Comparison of ENCODE assay signal across 25 mouse cellular contexts in the genomic region with DNA sequence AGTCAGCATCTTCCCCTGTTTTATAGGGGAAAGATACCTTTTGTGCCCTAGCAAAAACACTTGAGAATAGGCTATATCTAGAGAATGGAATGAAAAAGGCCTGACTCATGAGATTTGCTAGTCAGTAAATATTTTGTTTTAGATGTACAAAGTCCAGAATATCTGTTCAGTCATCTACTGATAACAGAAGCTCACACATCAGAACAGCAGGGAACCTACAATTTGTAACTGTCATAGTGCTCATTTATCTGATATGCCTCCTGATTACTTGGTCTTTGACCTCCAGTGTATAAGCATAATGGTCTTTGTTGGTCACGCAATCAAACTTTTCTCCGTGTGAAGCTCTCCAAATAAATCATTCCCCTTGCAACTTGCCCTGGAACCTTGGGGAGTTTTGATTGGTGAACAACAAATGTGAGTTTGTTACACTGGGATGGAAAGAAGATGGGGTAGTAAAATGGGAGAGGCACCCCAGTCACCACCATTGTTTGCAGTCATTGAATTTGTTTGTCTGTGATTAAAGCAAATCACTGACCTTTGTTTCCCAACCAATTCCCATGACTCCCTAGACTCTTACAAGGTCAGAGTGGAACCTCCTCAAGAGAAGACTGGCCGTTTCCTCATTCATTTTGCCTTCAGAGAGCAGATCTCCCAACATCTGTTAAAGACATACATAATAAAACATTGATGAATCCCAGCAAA. TPM values are rescaled to one million over a fixed set of nuclear protein-coding genes. Genes with fewer than 3 reads are reported as not detected.
"Had no signal": no experiment of that assay in that cellular context is flagged by ENCODE, and none has a peak within 500 bp of the region (broad histone marks: within the 10 kb centered on the region; RNA-seq: fewer than 3 reads in every experiment).

No protein-coding gene starts in this region.

- H3K9me3 ChIP-seq: lung, embryonic 15.5 days; megakaryocyte, embryonic 14.5 days; midbrain, embryonic 13.5 days; midbrain, embryonic 15.5 days; neural tube, embryonic 13.5 days had no signal

- H3K27ac ChIP-seq: liver, embryonic 14.5 days; lung, embryonic 15.5 days; macrophage; midbrain, embryonic 13.5 days; midbrain, embryonic 15.5 days; neural tube, embryonic 13.5 days had no signal

- H3K4me1 ChIP-seq: lung, embryonic 15.5 days; megakaryocyte, embryonic 14.5 days; midbrain, embryonic 13.5 days; midbrain, embryonic 15.5 days; neural tube, embryonic 13.5 days had no signal

- DNase-seq: lung, adult 2 months; lung, postnatal 14 days; lung, postnatal 36 days; right cerebral cortex, postnatal 14 days; spleen, adult 18-20 months; thymus, adult 18-20 months; thymus, postnatal 14 days; thymus, postnatal 36 days had no signal

- H3K36me3 ChIP-seq: lung, embryonic 15.5 days; midbrain, embryonic 13.5 days; midbrain, embryonic 15.5 days; neural tube, embryonic 13.5 days had no signal

- H3K4me2 ChIP-seq: lung, embryonic 15.5 days; midbrain, embryonic 11.5 days; midbrain, embryonic 13.5 days; midbrain, embryonic 15.5 days; neural tube, embryonic 13.5 days had no signal

- ATAC-seq: lung, postnatal 0 days; midbrain, embryonic 13.5 days; midbrain, embryonic 15.5 days had no signal

- H3K27me3 ChIP-seq: lung, embryonic 15.5 days; megakaryocyte, embryonic 14.5 days; midbrain, embryonic 13.5 days; midbrain, embryonic 15.5 days; neural tube, embryonic 13.5 days had no signal

- H3K4me3 ChIP-seq: lung, embryonic 15.5 days; megakaryocyte, embryonic 14.5 days; midbrain, embryonic 13.5 days; midbrain, embryonic 15.5 days; neural tube, embryonic 13.5 days had no signal

- H3K9ac ChIP-seq: liver, embryonic 14.5 days; lung, embryonic 15.5 days; midbrain, embryonic 13.5 days; midbrain, embryonic 15.5 days; neural tube, embryonic 13.5 days had no signal

RNA-seq across cellular contexts. Expression of a gene that starts 15.6 kb away (rescaled TPM):
- total RNA-seq: megakaryocyte progenitor cell, adult 5-6 weeks; midbrain, postnatal 0 days; monocyte, adult 5-6 weeks; neutrophil, adult 5-6 weeks had no signal
- polyA plus RNA-seq: liver, embryonic 14.5 days; liver, embryonic 16.5 days; lung, embryonic 15.5 days; lung, postnatal 0 days; macrophage; midbrain, embryonic 11.5 days; midbrain, embryonic 13.5 days; midbrain, embryonic 15.5 days; midbrain, postnatal 0 days; neural tube, embryonic 11.5 days; neural tube, embryonic 13.5 days; stomach, embryonic 14.5 days; stomach, embryonic 16.5 days had no signal

RNA-seq across cellular contexts. Expression of a gene that starts 16.2 kb away (rescaled TPM):
- total RNA-seq: megakaryocyte progenitor cell, adult 5-6 weeks; midbrain, postnatal 0 days; monocyte, adult 5-6 weeks; neutrophil, adult 5-6 weeks had no signal
- polyA plus RNA-seq: liver, embryonic 14.5 days; liver, embryonic 16.5 days; macrophage; midbrain, embryonic 11.5 days; midbrain, embryonic 13.5 days; midbrain, embryonic 15.5 days; midbrain, postnatal 0 days; neural tube, embryonic 11.5 days; neural tube, embryonic 13.5 days; stomach, embryonic 14.5 days had no signal
